Mouse (Mus musculus) right cerebral cortex, adult 2 months (tissue): ENCODE measurements around the gene Islr.

Source experiments
- DNase-seq, 2 experiments: peaks; one replicate each; pipeline ENCODE4 v3.0.0; 2021 to 2022; ENCODE audit warnings: low spot score in 2 of 2

Islr gene

GRCm38 (mm10) chr9:58220218-58220903, 16.3 kb upstream of the Islr start:
- DNase-seq, result peak; percentile 22 to 54

GRCm38 (mm10) chr9:58218539-58218938, 14.4 kb upstream of the Islr start:
- DNase-seq, result no peak

GRCm38 (mm10) chr9:58216402-58216801, 12.3 kb upstream of the Islr start:
- DNase-seq, result peak; percentile 50 to 56

- no peak for DNase-seq
These were observed 10.5 kb upstream of the Islr start for GRCm38 (mm10) chr9:58214519-58215180.

GRCm38 (mm10) chr9:58213865-58214264, 9.8 kb upstream of the Islr start:
- DNase-seq, result no peak

GRCm38 (mm10) chr9:58213377-58213776, 9.3 kb upstream of the Islr start:
- DNase-seq, result no peak

- no peak for DNase-seq
These were observed 6.2 kb upstream of the Islr start for GRCm38 (mm10) chr9:58210304-58210627.

- DNase-seq, result peak in 1 of 2 experiments; percentile 17
These were observed 5.6 kb upstream of the Islr start for GRCm38 (mm10) chr9:58209462-58210303.

- no peak for DNase-seq
These were observed 1.9 kb upstream of the Islr start for GRCm38 (mm10) chr9:58206013-58206412.

GRCm38 (mm10) chr9:58204448-58205000, 418 bp upstream of the Islr start:
- peak; percentile 89 to 95 for DNase-seq

GRCm38 (mm10) chr9:58202676-58203453, 1.2 kb downstream of the Islr start:
- peak; percentile 53 to 64 for DNase-seq

- DNase-seq, result peak; percentile 54
These were observed 2.1 kb downstream of the Islr start for GRCm38 (mm10) chr9:58201861-58202549.

GRCm38 (mm10) chr9:58201091-58201842, 2.8 kb downstream of the Islr start:
- peak; percentile 60 to 64 for DNase-seq

- DNase-seq, result peak; percentile 45 to 56
These were observed 3.6 kb downstream of the Islr start for GRCm38 (mm10) chr9:58200270-58201090.

GRCm38 (mm10) chr9:58199381-58200269, 4.5 kb downstream of the Islr start:
- DNase-seq, result peak; percentile 52 to 60

- DNase-seq, result peak; percentile 46 to 54
These were observed 5.2 kb downstream of the Islr start for GRCm38 (mm10) chr9:58198801-58199371.

- DNase-seq, result peak; percentile 58 to 72
These were observed 6.1 kb downstream of the Islr start for GRCm38 (mm10) chr9:58197781-58198701.
